Mouse (Mus musculus): ENCODE data around the gene Grin2b.

The Grin2b gene

GRCm38 (mm10) chr6:136173191-136173896 lies at the start of gene Grin2b:
Grin2b (minus strand) TSS chr6:136173511.
- no peak for DNase-seq (ENCODE audit: low spot score in 2 of 2)

DNA sequence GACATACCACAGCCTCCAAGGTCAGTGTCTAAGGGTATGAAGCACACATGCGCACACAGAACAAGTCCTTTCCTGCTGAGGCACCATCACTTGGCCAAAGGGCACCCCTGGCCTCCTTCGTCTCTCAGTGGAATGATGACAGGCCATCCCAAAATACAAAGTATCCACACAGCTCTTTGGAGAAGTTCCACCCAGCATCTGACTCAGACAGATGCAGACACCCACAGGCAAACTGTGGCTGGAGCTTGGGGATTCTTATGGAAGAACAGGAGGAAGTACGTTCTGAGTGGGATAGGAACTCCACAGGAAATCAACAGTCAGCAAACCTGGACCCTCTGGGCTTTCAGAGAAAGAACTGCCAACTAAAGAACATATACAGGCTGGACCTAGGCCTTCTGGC lies 48.6 kb upstream of the Grin2b start:
- no peak for DNase-seq (ENCODE audit: low spot score in 2 of 2)

- DNase-seq (ENCODE audit: low spot score in 2 of 2), result no peak
Observed at GRCm38 (mm10) chr6:136210442-136210841, 37.1 kb upstream of the Grin2b start.

DNA sequence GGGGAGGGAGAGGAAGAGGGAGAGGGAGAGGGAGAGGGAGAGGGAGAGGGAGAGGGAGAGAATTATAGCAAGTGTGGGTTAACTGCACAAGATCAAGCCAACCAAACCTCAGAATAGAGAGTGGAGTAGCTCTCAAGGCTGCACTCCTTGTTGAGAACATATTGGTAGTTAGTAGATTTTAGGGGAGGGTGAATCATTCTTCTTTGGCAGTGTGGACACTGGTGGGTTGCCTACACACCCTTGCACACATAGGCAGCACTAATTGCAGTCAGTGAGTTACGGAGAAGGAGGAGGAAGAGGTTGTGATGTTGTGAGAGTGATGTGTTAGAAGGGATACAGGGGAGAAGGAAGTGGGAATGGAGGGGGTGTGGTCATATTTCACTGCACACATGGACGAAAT lies 26.5 kb upstream of the Grin2b start:
- no peak for DNase-seq (ENCODE audit: low spot score in 2 of 2)

DNA sequence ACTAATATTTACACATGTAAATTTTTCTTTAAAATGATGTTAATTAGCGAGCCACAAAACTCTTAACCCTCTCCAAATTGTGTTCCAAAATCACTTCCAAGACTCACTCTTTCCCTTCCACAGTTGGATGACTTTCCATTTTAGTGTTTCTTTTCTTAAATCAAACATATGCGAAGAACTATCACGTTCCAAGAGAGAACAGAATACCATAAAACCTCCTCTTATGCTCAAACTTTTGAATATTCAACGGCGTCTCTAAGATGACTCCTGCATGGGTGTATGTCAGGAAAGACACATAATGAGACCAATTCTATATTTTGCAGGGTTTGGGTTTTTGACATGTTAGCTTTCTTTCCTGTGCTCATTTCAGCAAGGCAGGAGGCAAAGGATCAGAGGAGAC lies 21.3 kb upstream of the Grin2b start:
- no peak for DNase-seq (ENCODE audit: low spot score in 2 of 2)

DNA sequence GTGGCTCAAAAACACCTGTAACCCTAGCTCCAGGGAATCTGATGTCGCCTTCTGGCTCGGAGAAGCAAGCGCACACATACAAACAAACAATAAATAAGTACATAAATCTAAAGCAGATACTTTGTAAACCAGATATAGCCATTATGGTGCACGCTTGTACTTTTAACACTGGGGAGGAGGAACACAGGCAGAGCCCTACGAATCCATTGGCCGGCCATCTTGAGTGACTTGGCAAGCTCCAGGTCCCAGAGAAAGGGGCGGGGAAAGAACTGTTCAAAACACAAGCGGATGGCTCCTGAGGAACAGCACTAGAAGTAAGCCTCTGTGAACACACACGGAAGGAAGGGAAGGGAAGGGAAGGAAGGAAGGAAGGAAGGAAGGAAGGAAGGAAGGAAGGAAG lies 4.8 kb upstream of the Grin2b start:
- no peak for DNase-seq (ENCODE audit: low spot score in 2 of 2)

DNA sequence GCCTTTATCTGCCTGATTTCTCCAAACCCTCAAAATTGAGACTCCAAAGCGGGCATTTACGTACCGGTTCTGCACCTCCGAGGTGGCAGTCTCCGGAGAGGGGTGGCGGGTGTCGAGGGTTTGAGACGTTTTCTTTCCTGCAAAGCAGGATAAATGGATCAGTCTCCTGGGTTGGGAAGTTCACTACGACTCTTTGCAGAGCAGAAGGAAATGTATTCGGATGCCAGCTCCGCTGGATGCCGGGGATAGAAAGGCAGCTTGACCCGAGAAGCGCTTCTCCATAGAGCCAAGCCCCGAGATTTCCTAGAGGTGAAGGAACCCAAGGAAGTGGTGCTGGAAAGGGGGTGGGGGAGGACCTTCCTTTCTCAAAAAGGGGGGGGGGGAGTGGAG lies 515 bp downstream of the Grin2b start:
- DNase-seq (ENCODE audit: low spot score in 2 of 2), result no peak

GRCm38 (mm10) chr6:136172172-136172651 lies 1.1 kb downstream of the Grin2b start:
- DNase-seq (ENCODE audit: low spot score in 2 of 2), result no peak

GRCm38 (mm10) chr6:136171343-136171742 lies 2.0 kb downstream of the Grin2b start:
- no peak for DNase-seq (ENCODE audit: low spot score in 2 of 2)

DNA sequence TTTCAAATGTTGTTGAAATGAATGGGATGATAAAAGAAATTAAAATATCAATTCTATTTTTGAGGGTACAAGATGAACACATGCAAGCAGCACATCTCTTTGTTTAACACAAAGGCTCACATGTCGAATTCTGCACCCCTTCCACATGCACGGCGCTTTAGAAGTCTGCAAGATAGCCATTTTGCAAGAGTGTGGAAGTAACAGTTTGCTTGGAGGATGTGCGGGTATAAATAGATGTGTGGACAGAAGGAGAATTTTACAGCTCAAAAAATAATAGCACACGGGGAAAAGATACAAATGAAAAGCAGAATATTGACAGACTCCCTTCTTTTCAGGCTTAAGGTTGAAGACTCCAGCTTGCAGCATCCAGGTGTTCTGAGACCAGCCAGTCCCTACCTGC lies 2.9 kb downstream of the Grin2b start:
- no peak for DNase-seq (ENCODE audit: low spot score in 2 of 2)

DNA sequence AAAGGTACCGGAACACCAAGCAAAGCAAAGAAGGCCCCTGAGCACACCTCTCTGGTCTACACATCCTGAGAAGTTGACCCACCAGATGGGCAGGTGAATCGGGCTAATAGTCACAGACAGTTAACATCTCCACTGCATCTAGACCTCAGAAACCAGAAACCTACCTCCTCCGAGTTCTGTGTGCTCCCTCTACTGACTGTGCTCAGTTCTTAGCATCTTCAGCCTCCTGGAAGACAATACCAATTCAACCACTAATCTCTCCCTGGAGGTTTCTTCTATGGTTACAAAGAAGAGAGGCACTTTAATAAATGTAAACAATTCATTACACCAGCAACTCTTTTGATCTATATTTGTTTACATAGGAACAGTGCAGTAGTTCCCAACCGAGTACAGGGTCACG lies 6.0 kb downstream of the Grin2b start:
- no peak for DNase-seq (ENCODE audit: low spot score in 2 of 2)

- DNase-seq (ENCODE audit: low spot score in 2 of 2), result no peak
Observed at GRCm38 (mm10) chr6:136165443-136166077, 7.8 kb downstream of the Grin2b start.

GRCm38 (mm10) chr6:136162090-136162489 lies 11.2 kb downstream of the Grin2b start:
- no peak for DNase-seq (ENCODE audit: low spot score in 2 of 2)

GRCm38 (mm10) chr6:136153444-136153843 lies 19.9 kb downstream of the Grin2b start:
- DNase-seq (ENCODE audit: low spot score in 2 of 2), result no peak

DNA sequence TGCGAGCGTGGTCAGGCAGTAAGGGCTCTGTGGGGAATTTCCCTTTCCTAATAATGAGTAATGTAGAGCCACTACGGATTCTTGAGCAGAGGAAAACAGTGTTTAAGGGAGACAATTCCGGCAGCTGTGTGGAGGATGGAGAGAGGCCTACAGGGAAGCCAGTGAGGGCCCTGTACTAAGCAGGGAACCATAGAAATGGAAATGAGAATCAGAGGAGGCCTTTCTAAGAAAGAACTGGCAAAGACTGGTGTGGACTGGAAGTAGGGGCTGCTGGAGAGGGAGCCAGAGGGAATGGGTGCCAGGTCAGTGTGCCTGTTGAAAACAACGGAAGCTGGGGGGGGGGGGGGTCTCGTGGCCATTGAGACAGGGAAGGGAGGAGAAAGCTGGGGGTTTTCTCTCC lies 23.2 kb downstream of the Grin2b start:
- no peak for DNase-seq (ENCODE audit: low spot score in 2 of 2)

- DNase-seq (ENCODE audit: low spot score in 2 of 2), result no peak
Observed at GRCm38 (mm10) chr6:136139967-136140366, 33.3 kb downstream of the Grin2b start.

- no peak for DNase-seq (ENCODE audit: low spot score in 2 of 2)
Observed at GRCm38 (mm10) chr6:136130456-136130855, 42.9 kb downstream of the Grin2b start.

GRCm38 (mm10) chr6:136122593-136122992 lies 50.7 kb downstream of the Grin2b start:
- no peak for DNase-seq (ENCODE audit: low spot score in 2 of 2)

DNA sequence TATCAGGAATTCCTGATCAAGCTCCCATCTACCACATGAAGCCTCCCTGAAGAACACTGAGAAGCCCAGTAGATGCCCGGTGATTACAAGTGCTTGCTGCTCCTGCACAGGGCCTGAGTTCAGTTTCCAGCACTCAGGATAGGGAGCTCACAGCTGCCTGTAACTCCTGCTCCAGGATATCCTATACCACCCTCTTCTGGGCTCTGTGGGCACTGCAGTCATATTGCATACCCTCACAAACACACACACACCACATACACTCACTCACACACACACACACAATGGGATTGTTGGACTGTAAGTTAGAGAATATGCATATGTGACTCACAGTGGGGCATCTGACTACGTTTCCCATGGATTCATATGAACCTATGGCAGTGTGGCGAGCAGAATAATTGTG lies 55.9 kb downstream of the Grin2b start:
- no peak for DNase-seq (ENCODE audit: low spot score in 2 of 2)

- no peak for DNase-seq (ENCODE audit: low spot score in 2 of 2)
Observed at GRCm38 (mm10) chr6:136113639-136114410, 59.5 kb downstream of the Grin2b start.

GRCm38 (mm10) chr6:136109172-136109571 lies 64.1 kb downstream of the Grin2b start:
- DNase-seq (ENCODE audit: low spot score in 2 of 2), result no peak

DNA sequence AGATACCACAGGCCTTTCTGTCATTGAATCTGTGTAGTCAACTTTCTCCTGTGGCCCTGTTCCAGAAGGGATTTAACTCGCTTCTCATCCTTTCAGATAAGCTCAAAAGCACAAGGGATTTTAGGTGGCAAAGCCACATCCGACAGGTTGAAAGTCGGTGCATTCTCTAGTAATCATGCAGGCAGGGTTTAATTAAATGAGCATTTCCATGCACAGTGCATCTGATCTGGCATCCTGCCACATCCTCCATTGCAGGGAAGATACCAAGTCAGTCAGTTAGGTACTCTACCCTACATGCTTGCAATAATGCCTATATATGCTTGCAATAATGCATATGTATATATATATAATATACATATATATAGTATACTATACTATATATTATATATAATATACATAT lies 64.8 kb downstream of the Grin2b start:
- DNase-seq (ENCODE audit: low spot score in 2 of 2), result no peak

DNA sequence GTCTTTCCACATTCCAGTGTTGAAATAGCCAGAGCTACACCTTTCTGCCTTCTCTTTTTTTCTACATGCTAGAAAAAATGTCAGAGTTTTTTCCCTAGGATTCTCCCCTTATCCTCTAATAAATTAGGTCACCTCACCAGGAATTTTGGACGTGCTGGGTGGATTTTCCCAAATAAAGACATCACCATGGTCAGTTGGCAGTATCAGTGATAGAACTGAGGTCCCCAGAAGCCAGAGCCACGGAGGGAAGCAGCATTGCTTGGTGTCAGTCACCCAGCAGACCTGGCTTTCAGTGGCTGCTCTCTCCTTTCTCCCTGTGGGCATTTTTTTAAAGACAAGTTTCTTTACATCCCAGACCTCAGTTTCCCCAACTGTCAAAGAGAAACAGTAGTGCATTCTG lies 68.1 kb downstream of the Grin2b start:
- no peak for DNase-seq (ENCODE audit: low spot score in 2 of 2)

Data from spleen, postnatal 4 days (tissue).